Mouse (Mus musculus): ENCODE measurements around the gene Olfr821.
"Not testable (repeated sequence)": the region's sequence is repeated elsewhere in the genome, so short reads cannot be mapped to it uniquely, and the experiment has no call there.

The Olfr821 gene

GRCm38 (mm10) chr10:130030048-130030447 is at the start of gene Olfr821:
Olfr821 (plus strand) TSS chr10:130030348.
- no peak for DNase-seq

- DNase-seq, result not testable (repeated sequence)
These were observed 48.3 kb upstream of the Olfr821 start for GRCm38 (mm10) chr10:129981867-129982266.

GRCm38 (mm10) chr10:129984962-129985361 is 45.2 kb upstream of the Olfr821 start, which contains the start of gene Gm10310:
Gm10310 (minus strand) TSS chr10:129985062.
- not testable (repeated sequence) for DNase-seq

DNA sequence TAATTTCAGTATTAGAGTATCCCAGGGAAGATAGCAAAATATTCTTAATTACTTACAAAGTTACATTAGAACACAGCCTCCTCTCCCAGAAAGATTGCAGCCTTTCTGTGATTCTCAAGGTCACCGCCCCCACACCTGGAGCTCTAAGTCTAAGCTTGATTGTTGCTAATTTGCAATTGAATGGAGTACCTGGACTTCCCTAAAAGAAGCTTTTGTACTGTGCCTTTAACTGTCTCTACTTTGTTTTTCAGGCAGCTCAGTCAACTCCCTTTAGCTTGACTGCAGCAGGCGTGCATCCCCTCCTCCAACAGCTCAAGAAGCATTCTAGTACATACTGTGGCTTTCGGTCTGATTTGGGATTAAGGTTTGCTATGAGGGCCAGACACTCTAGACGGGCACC is 26.0 kb upstream of the Olfr821 start:
- DNase-seq, result not testable (repeated sequence)

DNA sequence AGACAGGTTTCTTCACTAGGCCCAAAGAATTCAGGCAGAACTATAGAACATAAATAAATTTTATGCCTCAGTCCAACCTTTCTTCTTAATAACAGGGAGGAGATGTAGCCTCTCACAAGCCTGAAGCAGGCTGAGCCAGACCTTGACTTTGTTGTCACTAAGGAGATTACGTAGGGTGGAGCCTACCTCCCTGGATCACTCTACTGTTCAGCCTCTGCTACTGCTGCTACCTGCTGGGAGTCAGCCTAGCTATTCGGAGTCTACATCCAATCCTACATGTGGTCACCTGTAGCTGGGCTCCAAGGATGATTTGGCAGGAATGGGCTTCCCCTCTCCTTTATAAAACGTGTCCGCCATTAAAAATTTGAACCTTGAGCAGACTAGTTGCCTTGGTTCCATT is 24.8 kb upstream of the Olfr821 start:
- not testable (repeated sequence) for DNase-seq

DNA sequence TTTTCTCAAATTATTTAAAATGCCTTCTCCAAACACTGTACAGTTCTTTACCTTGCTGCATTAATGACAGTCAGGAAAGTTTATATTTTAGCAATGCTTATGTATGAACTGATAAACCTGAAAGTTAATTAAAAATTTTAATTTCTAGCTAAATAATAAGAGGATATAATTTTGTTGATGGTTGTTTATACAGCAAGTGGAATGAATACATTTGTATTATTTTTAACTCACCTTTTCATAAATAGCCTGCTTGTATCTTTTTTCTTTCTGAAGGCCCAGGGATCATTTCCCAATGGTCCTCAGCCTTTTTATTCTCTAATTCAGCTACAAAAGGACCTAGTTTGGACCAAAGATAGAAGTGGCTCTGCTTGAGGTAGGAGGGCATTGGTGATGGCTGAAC is 17.8 kb upstream of the Olfr821 start, which contains the start of gene Olfr820:
Gene Olfr820 (plus strand): TSS at position 301 of the 400 bp plus-strand sequence.
- no peak for DNase-seq

DNA sequence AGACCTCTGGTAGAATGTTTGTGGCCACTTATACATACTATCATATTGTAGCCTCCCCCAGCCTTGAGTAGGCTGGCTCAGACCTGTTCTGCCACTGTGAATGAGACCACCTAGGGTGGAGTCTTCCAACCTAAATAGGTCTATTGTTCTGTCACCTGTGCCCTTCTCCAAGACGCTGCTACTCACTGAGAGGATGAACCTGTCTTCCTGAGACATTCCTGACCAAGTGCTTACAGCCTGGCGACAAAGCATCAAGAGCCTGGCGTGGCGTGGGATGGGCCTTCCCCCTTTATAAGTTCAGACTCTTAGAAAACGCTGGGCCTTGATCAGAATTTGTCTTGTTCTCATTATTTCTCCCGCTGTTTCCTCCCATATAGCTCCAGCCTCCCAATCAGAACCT is 6.9 kb downstream of the Olfr821 start:
- DNase-seq, result no peak

- DNase-seq, result no peak
These were observed 40.8 kb downstream of the Olfr821 start, which contains the start of gene Olfr822 for GRCm38 (mm10) chr10:130070910-130071309. Olfr822 (plus strand) TSS chr10:130071210.

All from thymus, postnatal 14 days (tissue).